Mouse (Mus musculus) intestine, embryonic 16.5 days (tissue): Measurements from ENCODE around the gene Optc. TPM values are rescaled to one million over a fixed set of nuclear protein-coding genes. Genes with fewer than 3 reads are reported as not detected.

ENCODE experiments used
- ATAC-seq: fragments of 200-750 bp; cut with Nextera tagmentation; 2 replicates; pipeline ENCODE4 v1.8.0; 2017; ENCODE audit warnings: moderate TSS enrichment, moderate library complexity
- H3K27ac ChIP-seq: fragments of 300-500 bp; sonication (generic); 2 replicates; pipeline ENCODE4 v1.5.1; 2014; ENCODE audit warnings: mild to moderate bottlenecking, low read length
- H3K27me3 ChIP-seq: fragments of 300-500 bp; sonication (generic); replicated peaks from 2 replicates; pipeline ENCODE4 v1.6.1; 2014; ENCODE audit warnings: low read length, control low read depth, mixed read lengths; ENCODE audit not compliant: control insufficient read depth, insufficient read depth
- H3K36me3 ChIP-seq: fragments of 300-500 bp; sonication (generic); 2 replicates; pipeline ENCODE4 v1.6.1; 2014; ENCODE audit warnings: low read length, control low read depth; ENCODE audit not compliant: control insufficient read depth, insufficient read depth
- H3K4me1 ChIP-seq: fragments of 300-500 bp; sonication (generic); 2 replicates; pipeline ENCODE4 v1.6.1; 2014; ENCODE audit warnings: low read length, control low read depth, mixed read lengths; ENCODE audit not compliant: control insufficient read depth, insufficient read depth
- H3K4me2 ChIP-seq: fragments of 300-500 bp; sonication (generic); 2 replicates; pipeline ENCODE4 v1.6.1; 2014; ENCODE audit warnings: low read depth, low read length, control low read depth
- H3K4me3 ChIP-seq: fragments of 300-500 bp; sonication (generic); 2 replicates; pipeline ENCODE4 v1.5.1; 2014; ENCODE audit warnings: mild to moderate bottlenecking, low read length
- H3K9ac ChIP-seq: fragments of 300-500 bp; sonication (generic); 2 replicates; pipeline ENCODE4 v1.6.1; 2014; ENCODE audit warnings: low read depth, low read length
- H3K9me3 ChIP-seq: fragments of 300-500 bp; sonication (generic); 2 replicates; pipeline ENCODE4 v1.6.1; 2016; ENCODE audit warnings: low read length, control low read depth; ENCODE audit not compliant: control insufficient read depth
- WGBS: fragments of 180-500 bp; shearing (Covaris S2); extraction: QIAGEN DNeasy Blood & Tissue Kit; methylation state at CpG from one replicate; pipeline ENCODE4 v1.1.7; 2014; 5-methylcytosine and 5-hydroxymethylcytosine counted together
- polyA plus RNA-seq: library from polyadenylated mRNA; unstranded; fragments of >200 nt; fragmentation: Nextera tagmentation; extraction: Ambion mirVana; gene quantifications from 2 replicates; pipeline ENCODE4 v1.2.1, GENCODE M21; 2015

Gene Optc
- polyA plus RNA-seq: 1.1 and 1.3 TPM in 2 replicates

DNA sequence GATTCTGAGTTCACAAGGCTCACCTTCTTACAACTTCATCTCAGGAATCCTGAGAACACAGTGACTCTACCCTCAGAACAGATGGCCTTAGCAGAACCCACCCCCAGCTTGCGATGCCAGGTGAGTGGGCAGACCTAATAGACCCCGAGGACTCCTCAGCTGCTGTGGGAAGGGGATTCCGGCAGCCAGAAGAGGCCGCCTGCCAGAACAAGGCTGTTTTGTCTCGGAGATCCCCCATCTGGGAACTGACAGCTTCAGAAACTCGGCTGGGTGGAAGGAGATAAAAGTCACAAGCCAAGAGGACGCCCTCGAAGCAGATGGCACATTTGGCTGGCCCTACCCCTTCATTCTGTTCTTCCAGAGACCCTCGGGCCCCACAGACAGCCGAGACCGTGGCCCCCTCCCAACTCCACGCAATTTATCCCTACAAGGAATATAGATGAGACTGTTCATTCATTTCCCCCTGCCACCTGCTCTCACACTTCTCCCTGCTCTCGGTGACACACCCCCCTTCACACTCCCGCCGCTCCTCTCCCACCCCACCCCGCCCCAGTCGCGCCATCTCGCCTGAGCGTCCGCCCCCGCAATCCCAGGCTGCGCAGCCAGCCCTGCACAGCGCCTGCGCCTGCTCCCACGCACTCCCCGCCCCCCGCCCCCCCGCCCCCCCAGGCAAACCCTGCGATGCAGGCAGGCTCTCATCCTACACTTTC, at the start of gene Optc:
Optc (minus strand) TSS at position 51 of the 710 bp plus-strand sequence.
- H3K4me2 ChIP-seq: peak within 1 kb of the TSS; percentile 76
- peak; percentile 79 for ATAC-seq
- peak within 1 kb of the TSS; percentile 71 for H3K27ac ChIP-seq
- peak within 1 kb of the TSS; percentile 67 for H3K9ac ChIP-seq
- H3K4me3 ChIP-seq: peak within 1 kb of the TSS; percentile 43
- no peaks in the 10 kb centered on the region for H3K9me3 ChIP-seq
- no peaks in the 10 kb centered on the region for H3K36me3 ChIP-seq
- 5% methylated on average over 28 of the region's 30 CpGs for WGBS
- peaks cover 14% of the 10 kb centered on the region for H3K4me1 ChIP-seq
- no peaks in the 10 kb centered on the region for H3K27me3 ChIP-seq

DNA sequence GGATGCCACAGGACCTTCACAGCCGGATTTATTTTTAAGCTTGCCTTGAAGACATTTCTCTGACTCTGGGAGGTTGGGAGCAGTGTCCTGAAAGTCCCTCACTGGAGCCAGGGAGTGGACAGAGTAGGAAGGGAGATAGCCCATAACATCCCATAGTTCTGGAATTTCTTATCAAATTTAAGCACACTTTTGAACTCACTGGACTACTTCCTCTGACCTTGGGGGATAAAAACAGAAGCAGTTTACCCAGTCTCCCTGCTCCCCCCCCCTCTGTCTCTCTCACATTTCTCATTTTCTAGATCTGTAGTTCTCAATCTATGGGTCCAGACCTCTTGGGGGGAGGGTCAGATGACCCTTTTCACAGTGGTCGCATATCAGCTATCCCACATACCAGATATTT, 46.2 kb upstream of the Optc start:
- H3K4me1 ChIP-seq: peaks cover 3% of the 10 kb centered on the region; the same call in 1 of the 2 replicates
- ATAC-seq: no peak
- H3K9ac ChIP-seq: no peak overlapping the region
- no peak overlapping the region for H3K4me2 ChIP-seq
- H3K9me3 ChIP-seq: no peaks in the 10 kb centered on the region
- no peak overlapping the region for H3K4me3 ChIP-seq
- no peaks in the 10 kb centered on the region for H3K27me3 ChIP-seq
- WGBS: 50% methylated on average over 2 of the region's 2 CpGs
- no peak overlapping the region for H3K27ac ChIP-seq
- no peaks in the 10 kb centered on the region for H3K36me3 ChIP-seq

DNA sequence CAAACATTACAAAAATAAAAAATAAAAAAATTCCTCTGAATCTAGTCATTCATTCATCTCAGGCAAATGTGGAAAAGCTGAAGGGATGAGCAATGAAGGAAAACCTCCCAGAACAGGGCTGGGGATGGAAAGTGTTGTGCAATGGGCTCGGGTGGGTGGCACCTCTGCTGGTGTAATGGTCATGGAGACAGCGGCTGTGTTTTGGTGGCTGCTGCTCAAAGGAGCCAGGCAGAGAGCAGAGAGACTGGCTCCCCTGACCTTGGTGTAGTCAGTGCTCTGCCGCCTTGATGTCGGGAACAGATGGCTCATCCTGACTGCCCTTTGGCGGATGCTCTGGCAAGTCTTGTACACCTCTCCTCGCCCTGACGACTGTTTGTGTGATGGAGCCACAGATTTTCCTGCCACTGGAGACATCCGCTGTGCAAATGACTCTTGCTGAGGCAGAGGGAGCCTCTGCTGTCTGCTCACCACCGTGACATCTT, 45.5 kb upstream of the Optc start:
- no peak for ATAC-seq
- no peak overlapping the region for H3K4me3 ChIP-seq
- no peak overlapping the region for H3K27ac ChIP-seq
- 49% methylated on average over 9 of the region's 9 CpGs for WGBS
- H3K4me1 ChIP-seq: peaks cover 3% of the 10 kb centered on the region; the same call in 1 of the 2 replicates
- H3K9me3 ChIP-seq: no peaks in the 10 kb centered on the region
- no peak overlapping the region for H3K4me2 ChIP-seq
- H3K9ac ChIP-seq: no peak overlapping the region
- H3K27me3 ChIP-seq: no peaks in the 10 kb centered on the region
- no peaks in the 10 kb centered on the region for H3K36me3 ChIP-seq

DNA sequence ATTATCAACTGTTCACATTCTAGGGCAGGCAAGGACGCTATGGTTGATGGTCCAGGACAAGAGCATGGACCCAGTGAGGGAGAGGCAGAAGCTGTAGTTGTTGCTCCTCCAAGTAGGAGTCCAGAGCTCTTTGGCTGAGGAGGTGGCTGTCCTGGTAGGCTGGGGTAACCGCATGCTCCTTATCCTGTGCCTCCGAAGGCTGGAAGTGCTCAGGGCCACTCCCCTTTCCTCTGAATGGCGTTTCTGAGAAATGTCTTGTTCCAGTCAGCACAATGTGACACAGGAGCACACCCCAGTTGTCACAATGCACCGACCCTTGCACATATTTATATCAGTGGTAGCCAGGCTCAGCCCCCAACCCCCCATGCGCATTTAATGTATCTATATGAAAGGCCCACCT, 43.8 kb upstream of the Optc start:
- H3K9ac ChIP-seq: no peak overlapping the region
- no peaks in the 10 kb centered on the region for H3K27me3 ChIP-seq
- peaks cover 3% of the 10 kb centered on the region; the same call in 1 of the 2 replicates for H3K4me1 ChIP-seq
- no peak overlapping the region for H3K4me3 ChIP-seq
- H3K27ac ChIP-seq: no peak overlapping the region
- ATAC-seq: no peak
- H3K36me3 ChIP-seq: no peaks in the 10 kb centered on the region
- WGBS: 65% methylated on average over 6 of the region's 6 CpGs
- H3K9me3 ChIP-seq: no peaks in the 10 kb centered on the region
- H3K4me2 ChIP-seq: no peak overlapping the region

DNA sequence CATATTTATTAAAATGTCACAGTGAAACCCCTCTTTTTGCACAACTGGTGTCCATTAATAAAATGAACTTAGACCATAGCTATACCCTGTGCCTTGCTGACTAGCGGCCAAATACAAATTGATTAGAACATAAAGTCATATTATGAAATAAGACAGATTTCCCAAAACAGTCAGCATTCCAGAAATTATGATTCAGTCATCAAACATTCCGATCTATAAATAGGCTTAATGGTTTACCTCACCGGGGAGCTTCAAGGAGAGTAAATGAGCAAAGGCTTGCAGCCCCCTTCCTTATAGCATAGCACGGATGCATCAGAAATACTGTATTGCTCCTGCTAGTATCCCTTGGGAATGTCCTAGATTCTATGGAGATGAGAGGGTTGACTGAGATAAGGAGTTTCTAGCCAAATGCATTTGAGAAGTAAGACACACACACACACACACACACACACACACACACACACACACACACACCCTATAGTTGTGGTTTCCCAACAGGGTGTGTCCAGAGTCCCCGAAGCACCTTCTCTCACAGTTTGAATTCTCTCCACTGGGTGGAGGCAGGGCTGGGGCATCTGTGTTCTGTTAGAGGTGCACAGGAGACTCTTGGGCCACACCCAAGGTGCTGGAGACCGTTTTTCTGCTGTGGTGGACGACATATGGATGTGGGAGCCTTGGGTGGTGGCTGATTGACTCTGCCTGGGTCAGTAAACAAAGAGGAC, 42.4 kb upstream of the Optc start:
- ATAC-seq: 0 out of 2 replicates have a peak, but pooled peaks have one; percentile 16
- no peaks in the 10 kb centered on the region for H3K27me3 ChIP-seq
- no peak overlapping the region for H3K4me2 ChIP-seq
- peaks cover 3% of the 10 kb centered on the region; the same call in 1 of the 2 replicates for H3K4me1 ChIP-seq
- H3K9me3 ChIP-seq: no peaks in the 10 kb centered on the region
- no peaks in the 10 kb centered on the region for H3K36me3 ChIP-seq
- H3K27ac ChIP-seq: no peak overlapping the region
- no peak overlapping the region for H3K9ac ChIP-seq
- no peak overlapping the region for H3K4me3 ChIP-seq
- 47% methylated on average over 7 of the region's 7 CpGs for WGBS

DNA sequence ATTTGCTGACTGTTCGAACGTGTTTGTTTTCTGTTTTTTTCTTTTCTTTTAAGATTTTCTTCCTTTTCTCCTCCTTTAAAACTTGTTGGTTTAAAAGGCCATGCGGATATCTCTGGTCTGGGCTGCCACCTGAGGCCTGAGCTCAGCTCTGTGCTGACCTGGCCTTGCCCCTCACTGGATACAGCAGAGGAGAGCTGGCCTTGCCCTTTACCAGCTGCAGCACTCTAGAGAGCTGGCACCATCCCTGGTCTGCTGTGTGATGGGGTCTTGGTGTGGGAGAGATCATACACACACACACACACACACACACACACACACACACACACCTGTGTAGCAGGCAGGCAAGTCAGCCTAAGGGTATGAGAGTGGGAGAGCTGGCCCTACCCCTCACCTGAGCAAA, 37.3 kb upstream of the Optc start:
- Histone ChIP-seq H3K9me3 (no peaks in the 10 kb centered on the region), H3K27ac (no peak overlapping the region), H3K4me3 (no peak overlapping the region), H3K4me1 (no peaks in the 10 kb centered on the region), H3K9ac (no peak overlapping the region), H3K27me3 (no peaks in the 10 kb centered on the region), H3K36me3 (no peaks in the 10 kb centered on the region), H3K4me2 (no peak overlapping the region)
- 88% methylated on average over 3 of the region's 3 CpGs for WGBS
- ATAC-seq: peak; percentile 48

DNA sequence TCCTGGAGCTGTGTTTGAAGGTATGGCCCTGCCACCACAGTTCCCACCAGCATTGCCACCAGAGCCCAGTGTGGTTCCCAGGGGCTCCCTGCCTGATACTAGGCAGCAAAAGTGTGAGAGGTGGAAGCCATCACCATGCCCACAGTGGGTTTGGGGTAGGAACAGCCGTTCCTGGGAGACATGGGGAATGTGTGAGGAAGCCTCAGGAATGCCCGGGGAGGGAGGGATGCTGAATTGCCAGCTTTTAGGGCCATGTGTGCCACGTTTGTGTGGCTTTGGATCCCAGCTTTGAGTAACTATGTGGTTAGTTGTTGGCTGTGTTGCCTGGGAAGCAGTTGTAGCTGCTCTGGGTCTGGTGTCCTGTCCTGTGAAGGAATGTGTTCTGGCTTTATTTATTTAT, 34.1 kb upstream of the Optc start:
- H3K27ac ChIP-seq: no peak overlapping the region
- 76% methylated on average over 3 of the region's 3 CpGs for WGBS
- no peaks in the 10 kb centered on the region for H3K27me3 ChIP-seq
- no peaks in the 10 kb centered on the region for H3K36me3 ChIP-seq
- no peak for ATAC-seq
- H3K9ac ChIP-seq: no peak overlapping the region
- no peak overlapping the region for H3K4me2 ChIP-seq
- H3K4me1 ChIP-seq: no peaks in the 10 kb centered on the region
- H3K4me3 ChIP-seq: no peak overlapping the region
- no peaks in the 10 kb centered on the region for H3K9me3 ChIP-seq

DNA sequence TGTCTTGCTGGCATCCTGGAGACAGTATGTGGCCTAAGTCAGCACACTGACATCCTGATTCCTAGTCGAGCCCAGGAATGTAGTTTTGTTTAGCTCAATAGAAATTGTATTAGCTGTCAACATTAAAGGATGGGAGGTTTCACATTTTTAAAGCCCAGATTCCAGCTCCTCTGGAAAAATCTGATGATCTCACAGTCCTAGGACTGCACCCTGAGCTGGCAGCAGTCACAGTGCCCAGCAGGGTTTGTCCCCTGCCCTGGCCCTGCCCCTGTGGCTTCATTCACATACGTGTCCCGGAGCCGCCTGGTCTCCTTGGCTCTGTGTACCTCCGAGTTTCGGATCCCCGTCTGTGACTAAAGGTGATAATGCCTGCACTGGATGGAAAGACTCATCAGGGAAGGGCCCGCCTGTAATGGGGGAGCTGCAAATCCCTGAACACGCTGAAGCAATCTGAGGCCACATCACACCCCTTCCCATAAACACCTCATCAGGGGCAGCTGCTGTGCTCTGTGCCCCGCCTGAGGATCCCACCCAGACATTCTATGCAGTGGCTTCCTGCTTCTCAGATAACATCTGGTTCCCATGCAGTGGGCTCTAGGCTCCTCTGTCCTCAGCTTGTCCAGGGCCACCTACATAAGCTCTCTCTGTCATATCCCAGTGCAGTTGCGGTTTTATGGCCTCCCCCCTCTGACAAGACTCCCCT, 33.5 kb upstream of the Optc start:
- Histone ChIP-seq H3K4me2 (no peak overlapping the region), H3K27ac (no peak overlapping the region), H3K4me3 (no peak overlapping the region), H3K4me1 (no peaks in the 10 kb centered on the region), H3K36me3 (no peaks in the 10 kb centered on the region), H3K27me3 (no peaks in the 10 kb centered on the region), H3K9me3 (no peaks in the 10 kb centered on the region), H3K9ac (no peak overlapping the region)
- WGBS: 53% methylated on average over 11 of the region's 11 CpGs
- no peak; the same call in 1 of the 2 replicates for ATAC-seq

DNA sequence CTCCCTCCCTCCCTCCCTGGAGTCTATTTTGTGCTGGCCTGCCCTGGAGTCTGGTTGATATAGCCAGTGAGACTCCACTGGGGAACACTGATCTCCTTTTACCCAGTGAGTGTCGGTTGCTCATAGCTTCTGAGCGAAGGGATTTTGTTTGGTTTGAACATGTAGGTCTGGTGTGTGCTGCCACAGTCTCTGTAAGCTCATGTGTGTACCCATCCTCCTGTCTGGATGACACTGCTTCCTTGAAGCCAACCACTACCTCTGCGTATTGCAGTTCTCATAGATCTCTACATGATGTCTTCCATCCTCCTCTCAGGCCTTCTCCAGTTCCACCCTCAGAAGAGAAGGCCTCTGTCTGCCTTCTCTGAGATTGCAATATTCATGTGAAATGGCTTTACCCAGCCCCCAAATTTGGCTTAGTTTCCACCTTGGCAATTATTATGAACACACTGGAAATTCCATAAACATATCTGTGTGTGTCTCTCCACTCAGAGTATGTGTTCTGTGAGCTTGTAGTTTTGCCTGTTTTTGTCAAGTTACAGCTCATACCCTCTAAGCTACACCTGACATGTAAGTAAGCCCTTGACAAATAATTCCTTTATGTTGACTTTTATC, 32.8 kb upstream of the Optc start:
- no peak overlapping the region for H3K27ac ChIP-seq
- no peak overlapping the region for H3K4me3 ChIP-seq
- H3K9ac ChIP-seq: no peak overlapping the region
- no peak for ATAC-seq
- no peak overlapping the region for H3K4me2 ChIP-seq
- no peaks in the 10 kb centered on the region for H3K4me1 ChIP-seq
- 80% methylated on average over 3 of the region's 3 CpGs for WGBS
- no peaks in the 10 kb centered on the region for H3K36me3 ChIP-seq
- no peaks in the 10 kb centered on the region for H3K27me3 ChIP-seq
- no peaks in the 10 kb centered on the region for H3K9me3 ChIP-seq
